Mouse (Mus musculus) spleen, postnatal 10 days (tissue): Measurements from ENCODE around the gene C2.
"Not testable (repeated sequence)": the region's sequence is repeated elsewhere in the genome, so short reads cannot be mapped to it uniquely, and the experiment has no call there.

ENCODE experiments used
- DNase-seq, 2 experiments: peaks; one replicate each; pipeline ENCODE4 v3.0.0; 2021 to 2022; ENCODE audit warnings: low spot score in 2 of 2

Gene C2

GRCm38 (mm10) chr17:34836155-34836855 is 61.8 kb downstream of the C2 start:
- no peak for DNase-seq

- not testable (repeated sequence) for DNase-seq
Measured at GRCm38 (mm10) chr17:34830776-34831175, 67.3 kb downstream of the C2 start.

GRCm38 (mm10) chr17:34814818-34815370 is 83.2 kb downstream of the C2 start:
- no peak for DNase-seq

- peak; percentile 46 to 66 for DNase-seq
Measured at GRCm38 (mm10) chr17:34813747-34814146, 84.3 kb downstream of the C2 start.
